Mouse (Mus musculus) midbrain, embryonic 11.5 days (tissue): Measurements from ENCODE around the gene Frmd4a. TPM values are rescaled to one million over a fixed set of nuclear protein-coding genes. Genes with fewer than 3 reads are reported as not detected.

ENCODE experiments used
- ATAC-seq: fragments of 200-750 bp; cut with Nextera tagmentation; 2 replicates; pipeline ENCODE4 v1.8.0; 2017; ENCODE audit warnings: moderate TSS enrichment, moderate library complexity; ENCODE audit not compliant: low FRiP score
- DNase-seq: peaks from one replicate; pipeline ENCODE4 v3.0.0; 2015; ENCODE audit warnings: low spot score; ENCODE audit errors: missing footprints
- H3K27ac ChIP-seq: fragments of 300-500 bp; sonication (generic); 2 replicates; pipeline ENCODE4 v1.5.1; 2014; ENCODE audit warnings: low read depth, low read length
- H3K27me3 ChIP-seq: fragments of 300-500 bp; sonication (generic); 2 replicates; pipeline ENCODE4 v1.6.1; 2014; ENCODE audit warnings: mild to moderate bottlenecking, low read length, moderate library complexity, mixed read lengths; ENCODE audit not compliant: control insufficient read depth, insufficient read depth
- H3K36me3 ChIP-seq: fragments of 300-500 bp; sonication (generic); 2 replicates; pipeline ENCODE4 v1.6.1; 2014; ENCODE audit warnings: mild to moderate bottlenecking, low read length, moderate library complexity, mixed read lengths; ENCODE audit not compliant: control insufficient read depth, insufficient read depth
- H3K4me1 ChIP-seq: fragments of 300-500 bp; sonication (generic); 2 replicates; pipeline ENCODE4 v1.6.1; 2014; ENCODE audit warnings: low read length; ENCODE audit not compliant: control insufficient read depth, insufficient read depth
- H3K4me2 ChIP-seq: fragments of 300-500 bp; sonication (generic); 2 replicates; pipeline ENCODE4 v1.6.1; 2014; ENCODE audit warnings: mild to moderate bottlenecking, moderate library complexity
- H3K4me3 ChIP-seq: fragments of 300-500 bp; sonication (generic); 2 replicates; pipeline ENCODE4 v1.5.1; 2014; ENCODE audit warnings: low read depth, low read length
- H3K9ac ChIP-seq: fragments of 300-500 bp; sonication (generic); 2 replicates; pipeline ENCODE4 v1.6.1; 2014; ENCODE audit warnings: low read length
- H3K9me3 ChIP-seq: fragments of 300-500 bp; sonication (generic); 2 replicates; pipeline ENCODE4 v1.6.1; 2016; ENCODE audit warnings: low read length; ENCODE audit not compliant: control insufficient read depth
- WGBS: fragments of 180-500 bp; shearing (Covaris S2); extraction: QIAGEN DNeasy Blood & Tissue Kit; methylation state at CpG from one replicate; pipeline ENCODE4 v1.1.7; 2014; 5-methylcytosine and 5-hydroxymethylcytosine counted together
- polyA plus RNA-seq: library from polyadenylated mRNA; unstranded; fragments of >200 nt; fragmentation: Nextera tagmentation; extraction: Ambion mirVana; gene quantifications from 2 replicates; pipeline ENCODE4 v1.2.1, GENCODE M21; 2014

Gene Frmd4a
- polyA plus RNA-seq, 1 experiment from 2014 or later, result 35.2 TPM

DNA sequence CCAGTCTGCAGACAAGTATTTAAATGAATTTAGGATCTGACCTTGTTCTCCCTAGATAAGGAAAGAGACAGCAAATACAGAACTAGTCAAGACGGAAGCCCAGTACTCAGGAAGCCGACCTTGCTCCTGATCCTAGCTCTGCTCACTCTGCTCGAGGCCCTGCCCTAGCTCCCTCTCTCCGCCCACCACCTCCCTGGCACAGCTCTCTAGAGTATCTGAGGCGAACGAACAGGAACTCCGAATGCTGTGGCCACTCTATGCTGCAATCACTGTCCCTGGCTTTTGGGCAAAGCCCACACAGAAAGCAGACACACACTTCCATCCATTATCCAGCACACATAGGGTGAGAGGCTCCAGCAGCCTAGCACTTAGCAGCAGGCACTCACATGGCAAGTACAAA is 619.1 kb downstream of the Frmd4a start:
- H3K9ac ChIP-seq, result no peak overlapping the region
- DNase-seq (no peak), ATAC-seq (no peak)
- no peak overlapping the region for H3K4me2 ChIP-seq
- no peak overlapping the region for H3K4me3 ChIP-seq
- no peaks in the 10 kb centered on the region for H3K27me3 ChIP-seq
- no peaks in the 10 kb centered on the region for H3K4me1 ChIP-seq
- H3K36me3 ChIP-seq, result peaks cover 16% of the 10 kb centered on the region
- 90% methylated on average over 7 of the region's 7 CpGs for WGBS
- H3K9me3 ChIP-seq, result no peaks in the 10 kb centered on the region
- no peak overlapping the region for H3K27ac ChIP-seq

DNA sequence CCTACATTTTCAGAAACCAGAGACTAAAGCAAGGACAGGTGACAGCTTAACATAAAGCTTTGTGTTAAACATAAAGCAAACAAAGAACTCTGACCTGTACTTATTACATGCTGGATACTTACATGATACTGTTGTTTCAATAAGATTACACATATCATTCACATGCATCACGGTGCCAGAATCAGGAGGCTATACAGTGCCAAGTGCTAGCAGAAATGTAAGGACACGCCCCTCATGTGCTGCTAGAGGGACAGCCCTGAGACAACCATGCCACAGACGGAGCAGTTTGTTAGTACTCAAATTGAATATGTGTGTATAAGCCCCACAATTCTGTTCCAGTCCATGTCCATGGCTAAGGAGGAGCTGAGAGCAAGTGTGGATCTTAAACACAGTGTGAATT is 620.7 kb downstream of the Frmd4a start:
- peaks cover 15% of the 10 kb centered on the region for H3K36me3 ChIP-seq
- 92% methylated on average over 3 of the region's 3 CpGs for WGBS

DNA sequence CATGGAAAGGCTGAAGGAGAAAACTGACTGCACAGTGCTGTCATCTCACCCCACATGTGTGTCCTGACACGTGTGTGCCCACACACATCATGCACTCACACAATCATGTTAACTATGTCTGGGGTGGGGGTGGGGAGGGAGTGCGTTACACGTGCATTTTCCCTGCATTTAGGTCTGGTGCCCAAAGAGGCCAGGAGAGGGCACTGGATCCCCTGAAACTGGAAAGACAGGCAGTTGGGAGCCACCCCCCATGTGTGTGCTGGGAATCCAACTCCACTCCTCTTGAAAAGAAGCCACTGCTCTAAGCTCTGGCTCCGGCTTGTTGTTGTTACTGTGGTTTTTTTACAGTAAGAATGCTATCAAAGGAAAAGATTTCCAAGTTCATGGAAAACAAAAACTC is 627.5 kb downstream of the Frmd4a start:
- Histone ChIP-seq H3K36me3 (peaks cover 14% of the 10 kb centered on the region), H3K9me3 (no peaks in the 10 kb centered on the region), H3K9ac (no peak overlapping the region), H3K4me3 (no peak overlapping the region), H3K4me2 (no peak overlapping the region), H3K27me3 (no peaks in the 10 kb centered on the region), H3K27ac (no peak overlapping the region), H3K4me1 (no peaks in the 10 kb centered on the region)
- peak; percentile 69 for DNase-seq
- no peak for ATAC-seq
- 78% methylated on average over 4 of the region's 4 CpGs for WGBS

More for the DNA sequence above, 620.7 kb downstream of the Frmd4a start:
- ATAC-seq, result no peak
- Histone ChIP-seq H3K9ac (no peak overlapping the region), H3K9me3 (no peaks in the 10 kb centered on the region), H3K27me3 (no peaks in the 10 kb centered on the region), H3K4me2 (no peak overlapping the region), H3K4me3 (no peak overlapping the region), H3K27ac (no peak overlapping the region), H3K4me1 (no peaks in the 10 kb centered on the region)
- no peak for DNase-seq

DNA sequence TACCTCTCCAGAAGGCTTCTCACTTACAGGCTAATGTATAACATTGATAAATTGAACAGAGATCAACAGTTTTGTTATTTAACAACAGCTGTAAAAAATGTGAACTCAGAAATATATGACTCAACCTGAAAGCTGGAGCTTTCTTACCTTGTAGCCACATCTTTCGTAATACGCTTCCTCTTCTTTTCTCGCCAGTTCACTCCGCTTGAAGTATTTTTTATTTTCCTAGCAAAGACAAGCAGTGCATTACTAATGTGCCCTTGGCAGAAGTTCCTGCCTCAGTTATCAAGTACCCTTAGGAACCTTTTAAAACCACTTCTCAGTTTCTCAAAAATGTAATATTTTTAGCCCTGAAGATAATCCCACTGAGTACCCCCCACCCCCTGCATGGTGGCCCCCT is 630.6 kb downstream of the Frmd4a start:
- Histone ChIP-seq H3K4me2 (no peak overlapping the region), H3K9me3 (no peaks in the 10 kb centered on the region), H3K9ac (no peak overlapping the region), H3K4me3 (no peak overlapping the region), H3K27ac (no peak overlapping the region), H3K4me1 (peaks cover 5% of the 10 kb centered on the region), H3K36me3 (peaks cover 8% of the 10 kb centered on the region), H3K27me3 (no peaks in the 10 kb centered on the region)
- ATAC-seq (no peak), DNase-seq (peak; percentile 68)
- 95% methylated on average over 4 of the region's 4 CpGs for WGBS

DNA sequence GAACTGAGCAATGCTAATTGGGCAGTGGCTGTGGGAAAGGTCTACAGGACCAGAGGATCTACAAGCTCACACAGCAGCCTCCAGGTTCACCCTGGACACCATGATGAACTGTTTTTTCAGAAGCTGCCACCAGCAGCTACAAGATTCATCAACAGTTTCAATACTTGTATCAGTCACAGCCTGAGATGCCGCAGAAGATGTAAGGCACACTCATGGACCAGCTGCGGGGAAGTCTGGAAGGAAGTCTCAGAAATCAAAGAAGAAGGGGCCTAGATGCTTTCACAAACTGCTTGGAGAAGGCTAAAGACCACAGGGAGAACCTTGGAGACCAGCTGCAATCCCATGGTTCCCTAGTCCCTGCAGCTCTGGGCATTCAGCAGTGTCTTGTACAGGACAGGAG is 632.1 kb downstream of the Frmd4a start:
- no peak overlapping the region for H3K4me2 ChIP-seq
- ATAC-seq, result no peak

DNA sequence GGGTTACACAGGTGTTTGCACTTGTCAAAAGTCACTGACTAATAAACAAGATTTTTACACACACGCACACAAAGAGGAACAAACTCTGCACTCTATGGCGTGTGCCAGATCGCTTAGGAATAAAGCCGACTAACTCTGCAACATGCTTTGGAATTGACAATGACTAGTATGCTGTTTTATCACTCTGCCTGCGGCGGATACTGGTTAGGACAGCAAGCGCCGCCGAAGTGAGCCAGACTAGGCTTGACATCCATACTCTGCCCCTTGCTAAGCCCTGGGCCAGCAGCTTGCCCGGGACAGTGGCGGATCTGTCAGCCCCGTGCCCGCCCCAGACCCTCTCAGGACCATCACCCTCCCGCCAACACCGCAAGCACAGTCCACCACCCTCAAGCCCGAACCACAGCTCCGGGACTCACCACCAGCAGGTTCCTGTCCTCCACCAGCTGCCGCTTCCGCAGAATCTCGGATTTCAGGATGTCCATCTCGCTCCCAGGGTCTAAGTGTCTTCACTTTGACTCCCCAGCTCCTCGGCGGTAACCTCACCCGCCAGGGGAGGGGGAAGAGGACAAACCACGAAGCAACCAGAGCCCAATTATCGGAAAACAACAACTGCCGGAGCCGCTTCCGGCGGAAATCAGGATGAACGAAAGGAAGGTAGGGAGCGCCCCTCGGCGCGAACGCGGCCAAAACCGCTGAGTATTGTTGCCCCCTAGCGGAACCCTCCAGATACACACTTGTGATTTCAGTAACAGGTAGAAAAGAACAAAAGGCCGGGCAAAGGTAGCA is 634.2 kb downstream of the Frmd4a start, which contains the start of gene Prpf18:
Prpf18 (minus strand) TSS at position 614 of the 786 bp plus-strand sequence.
- WGBS, result 2% methylated on average over 40 of the region's 40 CpGs
- Histone ChIP-seq H3K4me1 (peaks cover 5% of the 10 kb centered on the region), H3K4me2 (peak within 1 kb of the TSS; percentile 77), H3K9me3 (no peaks in the 10 kb centered on the region), H3K27me3 (no peaks in the 10 kb centered on the region), H3K9ac (peak within 1 kb of the TSS; percentile 89), H3K27ac (no peak within 1 kb of the TSS), H3K4me3 (peak within 1 kb of the TSS; percentile 94), H3K36me3 (no peaks in the 10 kb centered on the region)
- peak; percentile 91 for ATAC-seq
- peak; percentile 99 for DNase-seq

More for the DNA sequence above, 632.1 kb downstream of the Frmd4a start:
- no peaks in the 10 kb centered on the region for H3K9me3 ChIP-seq
- H3K27me3 ChIP-seq, result no peaks in the 10 kb centered on the region
- H3K27ac ChIP-seq, result no peak overlapping the region
- peaks cover 5% of the 10 kb centered on the region for H3K4me1 ChIP-seq
- H3K36me3 ChIP-seq, result peaks cover 7% of the 10 kb centered on the region; the same call in 1 of the 2 replicates
- 98% methylated on average over 2 of the region's 2 CpGs for WGBS
- peak; percentile 53 for DNase-seq
- no peak overlapping the region for H3K9ac ChIP-seq
- H3K4me3 ChIP-seq, result no peak overlapping the region

DNA sequence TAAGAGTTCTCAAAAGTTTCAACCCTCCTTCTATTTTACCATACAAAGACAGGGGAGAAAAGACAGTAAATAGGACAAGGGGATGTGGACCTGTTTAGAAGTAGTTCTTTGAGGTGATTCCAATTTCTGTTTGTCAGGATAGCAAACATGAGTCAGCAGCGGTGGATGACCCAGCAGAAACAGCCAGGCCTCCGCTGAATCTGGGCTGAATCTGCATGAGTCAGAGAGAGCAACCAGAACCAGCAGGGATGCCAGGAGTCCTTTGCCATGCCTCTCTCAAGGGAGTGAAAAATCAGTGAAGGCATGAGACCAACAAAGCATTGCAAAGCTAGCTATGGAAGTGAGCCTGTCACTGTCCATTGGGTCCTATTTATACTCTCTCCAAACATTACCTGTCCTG is 643.2 kb downstream of the Frmd4a start:
- WGBS, result 79% methylated on average over 2 of the region's 2 CpGs
- Histone ChIP-seq H3K9me3 (no peaks in the 10 kb centered on the region), H3K27ac (no peak overlapping the region), H3K36me3 (no peaks in the 10 kb centered on the region), H3K27me3 (no peaks in the 10 kb centered on the region), H3K4me1 (no peaks in the 10 kb centered on the region), H3K9ac (no peak overlapping the region), H3K4me2 (no peak overlapping the region), H3K4me3 (no peak overlapping the region)
- ATAC-seq (no peak), DNase-seq (no peak)
